Mouse (Mus musculus): ENCODE results near the gene Diaph3.

GRCm38 (mm10) chr14:87126076-87126639, 14.9 kb downstream of the Diaph3 start:
- TF ChIP-seq CTCF (IDR thresholded peaks at IDR 0.05; ENCODE audit: low read depth), result no peak
- no peak for TF ChIP-seq EP300 (IDR thresholded peaks at IDR 0.05; ENCODE audit: low read depth)

Measured in heart, postnatal 0 days (tissue).